Mouse (Mus musculus) thymus, postnatal 0 days (tissue): ENCODE data around the gene Otx1. TPM values are rescaled to one million over a fixed set of nuclear protein-coding genes. Genes with fewer than 3 reads are reported as not detected.

Experiments
- DNase-seq: peaks from one replicate; pipeline ENCODE4 v3.0.0-alpha.2; 2015; ENCODE audit warnings: low spot score
- polyA plus RNA-seq: library from polyadenylated mRNA; unstranded; fragments of >200 nt; fragmentation: Nextera tagmentation; extraction: Ambion mirVana; gene quantifications from 2 replicates; pipeline ENCODE4 v1.2.1, GENCODE M21; 2015

The Otx1 gene
- polyA plus RNA-seq, 1 experiment from 2014 or later: not detected

DNA sequence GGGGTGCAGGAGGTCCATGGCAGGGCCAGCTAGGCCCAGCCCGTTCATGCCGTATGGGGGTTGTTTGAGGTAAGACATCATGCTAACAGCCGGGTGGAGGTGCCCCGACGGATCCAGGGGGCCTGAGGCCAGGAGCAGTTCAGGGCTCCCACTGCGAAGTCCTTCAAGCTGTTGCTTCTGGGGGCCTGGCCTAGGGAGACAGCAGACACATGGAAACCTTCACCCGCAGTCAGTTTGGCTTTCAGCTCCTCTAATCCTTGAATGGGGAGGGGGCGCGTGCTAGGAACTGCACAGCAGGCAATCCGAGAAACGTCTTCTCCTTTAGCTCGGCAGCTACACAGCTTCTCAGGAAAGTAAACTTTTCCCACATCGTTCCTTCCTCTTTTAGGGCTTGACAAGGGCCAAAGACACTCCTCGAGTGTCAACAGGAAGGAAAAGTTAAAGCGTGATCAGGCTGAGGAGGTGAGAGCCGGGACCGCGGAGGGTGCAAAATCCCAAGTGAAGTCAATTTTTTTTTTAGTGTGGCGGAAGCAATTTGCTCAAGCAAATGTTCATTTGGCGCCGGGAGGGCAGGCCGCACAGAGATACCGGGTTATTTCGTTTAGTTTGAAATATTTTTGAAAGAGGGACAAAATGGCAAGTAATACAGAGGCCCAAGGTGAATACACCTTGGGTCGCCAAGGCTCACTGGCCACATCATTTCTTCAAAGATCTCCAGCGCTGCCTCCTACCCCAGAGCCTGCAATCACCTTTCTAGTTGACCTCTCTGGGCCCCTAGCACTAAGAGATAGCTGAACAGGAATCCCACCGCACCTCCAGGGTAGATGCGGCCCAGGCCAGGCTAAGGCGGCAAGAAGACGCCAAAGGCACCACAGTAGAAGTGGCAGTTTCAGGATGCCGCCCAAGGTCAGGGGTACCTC lies 3.0 kb downstream of the Otx1 start:
- no peak for DNase-seq

- DNase-seq: no peak
Measured at GRCm38 (mm10) chr11:21998141-21999047, 4.3 kb downstream of the Otx1 start.

- no peak for DNase-seq
Measured at GRCm38 (mm10) chr11:21997561-21998140, 5.0 kb downstream of the Otx1 start.

- no peak for DNase-seq
Measured at GRCm38 (mm10) chr11:21996661-21997560, 5.8 kb downstream of the Otx1 start.

DNA sequence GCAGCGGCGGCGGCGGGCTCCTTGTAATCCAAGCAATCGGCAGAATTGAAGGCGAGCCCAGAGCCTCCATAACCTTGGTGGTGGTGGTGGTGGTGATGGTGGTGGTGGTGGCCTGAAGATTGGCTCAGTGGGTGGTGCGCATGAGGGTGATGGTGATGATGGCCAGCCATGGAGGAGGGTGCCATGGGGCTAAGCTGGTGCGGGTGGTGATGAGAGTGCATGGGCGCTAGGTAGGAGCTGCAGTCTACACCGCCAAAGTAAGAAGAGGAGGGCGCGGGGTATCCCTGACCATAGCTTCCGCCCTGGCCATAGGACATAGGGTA lies 6.4 kb downstream of the Otx1 start:
- no peak for DNase-seq

- DNase-seq: no peak
Measured at GRCm38 (mm10) chr11:21995534-21996324, 7.0 kb downstream of the Otx1 start.

- no peak for DNase-seq
Measured at GRCm38 (mm10) chr11:21994377-21995370, 8.0 kb downstream of the Otx1 start.

DNA sequence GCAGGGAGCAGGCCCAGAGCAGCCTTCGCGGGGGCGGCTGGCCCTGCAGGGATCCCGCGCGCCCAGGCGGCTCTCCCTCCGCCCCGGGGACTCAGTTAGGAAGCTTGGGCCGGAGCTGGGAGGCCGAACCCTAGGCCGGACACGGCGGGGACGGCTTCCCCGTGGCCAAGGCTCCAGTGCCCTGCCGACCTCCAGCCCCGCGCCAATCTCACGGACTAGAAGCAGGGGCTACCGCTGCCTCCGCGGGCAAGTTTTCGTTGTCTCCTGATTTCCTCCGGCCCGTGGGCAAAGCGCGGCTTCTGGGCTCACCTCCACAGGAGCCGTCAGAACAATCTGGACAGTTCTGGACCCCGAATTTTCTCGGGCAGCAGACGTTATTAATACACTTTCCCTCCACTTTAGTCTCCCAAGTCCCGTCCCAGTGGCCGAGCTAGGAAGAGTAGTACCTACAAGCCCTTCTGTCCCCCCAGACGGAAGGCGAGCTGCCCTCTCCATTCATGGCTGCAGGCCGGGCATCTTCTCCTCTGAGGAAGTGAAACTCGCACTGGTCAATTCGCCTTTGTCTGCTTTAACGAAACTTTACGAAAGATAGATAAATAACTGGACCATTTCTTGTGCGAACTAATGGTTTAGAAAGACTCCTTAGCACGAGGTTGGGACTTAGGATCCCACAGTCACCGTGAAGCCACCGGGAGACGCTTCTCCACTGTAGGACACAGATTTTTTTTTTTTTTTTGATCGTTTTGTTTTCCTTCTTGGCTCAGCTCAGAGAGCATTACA lies 8.9 kb downstream of the Otx1 start:
- DNase-seq: no peak

- no peak for DNase-seq
Measured at GRCm38 (mm10) chr11:21992761-21993596, 9.7 kb downstream of the Otx1 start.

GRCm38 (mm10) chr11:21988398-21988946 lies 14.2 kb downstream of the Otx1 start:
- no peak for DNase-seq

GRCm38 (mm10) chr11:21985118-21985517 lies 17.6 kb downstream of the Otx1 start:
- no peak for DNase-seq

- no peak for DNase-seq
Measured at GRCm38 (mm10) chr11:21974005-21974531, 28.6 kb downstream of the Otx1 start.

GRCm38 (mm10) chr11:21973597-21973996 lies 29.1 kb downstream of the Otx1 start:
- no peak for DNase-seq

GRCm38 (mm10) chr11:21968922-21969321 lies 33.8 kb downstream of the Otx1 start:
- DNase-seq: no peak

DNA sequence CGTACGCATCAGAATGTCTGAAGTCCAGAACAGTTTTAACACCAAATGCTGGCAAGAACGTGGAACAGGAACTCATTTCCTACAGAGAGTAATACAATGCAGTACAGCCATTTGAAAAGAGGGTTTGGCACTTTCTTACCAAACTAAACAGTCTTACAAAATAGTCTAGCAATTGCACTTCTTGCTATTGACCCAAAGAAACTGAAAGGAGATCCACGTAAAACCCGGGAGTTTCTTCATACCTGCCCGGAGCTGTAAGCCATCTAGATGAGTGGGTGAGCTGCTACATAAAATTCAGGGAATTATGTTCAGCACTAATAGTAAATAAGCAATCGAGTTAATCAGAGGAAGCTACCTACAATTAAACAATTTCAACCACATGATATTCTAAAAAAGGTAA lies 47.5 kb downstream of the Otx1 start:
- DNase-seq: no peak

- no peak for DNase-seq
Measured at GRCm38 (mm10) chr11:21951657-21952237, 51.0 kb downstream of the Otx1 start.
